Mouse (Mus musculus) gastrocnemius, adult 2 months (tissue): ENCODE results near the gene Donson. TPM values are rescaled to one million over a fixed set of nuclear protein-coding genes. Genes with fewer than 3 reads are reported as not detected.
A peak's percentile ranks its signal among the peaks of the same experiment; 100 is the strongest.

Source experiments
- DNase-seq: peaks from one replicate; pipeline ENCODE4 v3.0.0; 2022
- H3K27ac ChIP-seq: fragments of 200-600 bp; 2 replicates; pipeline ENCODE4 v1.8.1; 2022; ENCODE audit warnings: mild to moderate bottlenecking
- H3K4me3 ChIP-seq: fragments of 200-600 bp; 2 replicates; pipeline ENCODE4 v1.8.1; 2022; ENCODE audit warnings: mild to moderate bottlenecking, moderate library complexity
- CTCF ChIP-seq: fragments of 200-600 bp; IDR thresholded peaks from 2 replicates; pipeline ENCODE4 v1.8.1; 2022; ENCODE audit warnings: antibody characterized with exemption, mild to moderate bottlenecking, moderate library complexity
- intact Hi-C: fragments of 180-260 bp; cut with DNase I; formaldehyde crosslinking; loops from one replicate; pipeline ENCODE4 v1.15.1; 2025
- total RNA-seq, 2 experiments: library from RNA; stranded (reverse); gene quantifications; 2 replicates each; pipeline ENCODE4 v1.2.3; 2021

Gene Donson
- total RNA-seq, 2 experiments from 2014 or later, result 0.92 to 1.6 TPM

DNA sequence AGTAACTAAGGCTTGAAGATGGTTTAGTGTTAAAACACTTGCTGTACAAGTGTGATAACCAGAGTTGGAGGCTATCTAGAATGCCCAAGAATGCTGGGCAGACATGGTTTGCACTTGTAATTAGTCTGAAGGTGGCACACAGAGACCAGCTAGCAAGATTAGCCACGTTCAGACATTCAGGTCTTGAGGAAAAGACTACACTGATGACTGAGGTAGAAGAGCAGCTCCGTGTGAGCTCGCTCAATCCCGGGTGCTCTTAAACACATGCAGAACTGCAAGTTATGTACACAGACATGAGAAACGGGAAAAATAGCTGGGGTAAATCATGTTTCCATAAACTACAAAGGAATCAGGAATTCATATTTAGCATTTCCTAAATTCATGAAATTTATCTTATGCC, 7.9 kb downstream of the Donson start:
- no peak overlapping the region for H3K4me3 ChIP-seq
- no peak for DNase-seq
- H3K27ac ChIP-seq, result no peak overlapping the region
- TF ChIP-seq CTCF, result no peak
- intact Hi-C loops, result no loop called here

DNA sequence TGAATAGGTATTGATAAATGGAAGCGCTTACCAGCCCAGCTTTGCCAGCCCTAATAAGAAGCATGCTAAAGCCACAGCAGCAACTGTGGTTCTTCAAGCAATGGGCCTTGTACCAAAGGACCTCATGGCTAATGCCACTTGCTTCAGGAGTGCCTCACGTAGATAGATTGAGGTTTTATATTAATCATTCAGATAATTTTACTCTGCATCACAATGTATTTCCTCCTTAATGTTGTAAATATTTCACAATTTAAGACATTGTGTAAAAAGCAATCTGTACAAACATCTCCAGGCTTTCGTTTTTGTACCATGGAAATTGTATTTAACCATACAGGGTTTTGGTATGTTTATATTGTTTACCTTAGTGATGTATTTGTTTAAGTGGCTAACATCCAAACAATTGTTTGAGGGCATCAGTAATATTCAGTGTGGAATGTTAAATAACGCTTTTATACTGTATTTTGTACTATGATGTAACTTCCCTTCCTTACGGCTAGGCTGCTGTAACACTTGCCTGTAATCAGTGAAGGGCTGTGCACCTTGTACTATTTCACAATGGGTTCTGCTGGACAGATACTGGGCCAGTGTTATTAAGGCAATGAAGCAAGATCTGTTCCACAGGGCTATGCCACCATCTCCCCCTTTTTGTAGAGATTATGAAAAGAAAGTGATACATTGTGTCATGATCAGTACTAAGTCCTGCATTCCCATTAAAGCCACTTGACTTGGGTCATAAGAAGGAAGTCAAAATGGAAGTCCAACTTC, 10.2 kb downstream of the Donson start:
- intact Hi-C loops, result no loop called here
- no peak overlapping the region for H3K27ac ChIP-seq

DNA sequence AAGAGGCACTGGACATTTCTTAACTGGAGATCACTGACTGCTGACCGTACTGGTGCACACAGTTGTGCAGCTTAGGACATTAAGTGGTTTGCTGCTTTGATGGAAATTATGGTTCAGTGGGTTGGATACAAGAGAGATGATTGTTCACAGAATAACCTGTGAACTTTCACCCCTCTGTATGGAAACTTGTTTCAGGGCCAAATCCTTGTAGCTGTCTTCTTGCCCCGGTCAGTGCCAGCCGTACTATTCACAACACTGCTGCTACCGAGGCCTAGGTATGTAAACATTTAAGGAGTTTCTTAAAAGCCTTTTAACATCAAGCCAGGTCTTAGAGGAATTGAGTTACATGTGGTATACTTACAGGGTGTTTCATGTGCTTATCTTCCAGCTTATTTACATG, 14.1 kb downstream of the Donson start:
- Histone ChIP-seq H3K4me3 (no peak overlapping the region), H3K27ac (no peak overlapping the region)
- DNase-seq, result no peak
- no peak for TF ChIP-seq CTCF
- intact Hi-C loops, result no loop called here

More for the DNA sequence above, 10.2 kb downstream of the Donson start:
- H3K4me3 ChIP-seq, result no peak overlapping the region
- no peak for TF ChIP-seq CTCF
- DNase-seq, result no peak

DNA sequence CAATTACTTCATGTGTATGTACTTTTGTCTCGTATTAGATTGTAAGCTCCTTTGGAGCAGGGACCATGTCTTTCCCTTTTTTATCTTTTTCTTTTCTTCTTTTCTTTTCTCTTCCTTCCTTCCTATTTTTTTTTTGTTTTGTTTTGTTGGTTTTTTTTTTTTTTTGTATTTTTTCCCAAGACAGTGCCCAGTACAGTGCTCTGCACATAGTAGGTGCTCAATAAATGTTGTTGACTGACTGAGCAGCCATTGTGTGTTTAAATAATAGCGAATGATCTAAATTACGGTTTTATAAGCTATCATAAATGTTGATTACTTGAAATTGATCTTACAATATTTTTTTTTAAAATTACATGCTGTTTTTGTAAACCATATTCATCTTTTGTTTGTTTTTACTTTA, 24.8 kb downstream of the Donson start:
- Histone ChIP-seq H3K27ac (no peak overlapping the region), H3K4me3 (no peak overlapping the region)
- no peak for TF ChIP-seq CTCF
- no peak for DNase-seq
- intact Hi-C loops, result no loop called here

DNA sequence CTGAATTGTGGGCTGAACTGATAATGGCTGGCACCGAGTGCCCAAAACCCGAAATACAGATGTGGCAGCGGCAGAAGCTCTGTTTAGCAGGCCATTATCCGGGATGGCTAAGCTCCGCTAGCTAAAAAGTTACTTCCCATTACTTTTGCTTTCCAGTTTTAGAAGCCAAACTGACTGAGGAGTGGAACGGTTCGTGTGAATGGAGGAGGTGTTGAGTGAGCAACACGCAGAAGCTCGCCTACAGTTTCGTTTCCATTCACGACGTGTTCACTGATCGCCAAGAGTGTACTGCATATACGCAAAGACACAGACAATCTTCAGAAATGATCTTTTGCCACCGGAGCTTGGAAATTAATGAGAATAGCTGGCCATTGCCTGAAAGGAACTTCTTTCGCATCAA, 26.2 kb downstream of the Donson start:
- no peak for DNase-seq
- TF ChIP-seq CTCF, result no peak
- Histone ChIP-seq H3K27ac (no peak overlapping the region), H3K4me3 (no peak overlapping the region)
- intact Hi-C loops, result no loop called here

DNA sequence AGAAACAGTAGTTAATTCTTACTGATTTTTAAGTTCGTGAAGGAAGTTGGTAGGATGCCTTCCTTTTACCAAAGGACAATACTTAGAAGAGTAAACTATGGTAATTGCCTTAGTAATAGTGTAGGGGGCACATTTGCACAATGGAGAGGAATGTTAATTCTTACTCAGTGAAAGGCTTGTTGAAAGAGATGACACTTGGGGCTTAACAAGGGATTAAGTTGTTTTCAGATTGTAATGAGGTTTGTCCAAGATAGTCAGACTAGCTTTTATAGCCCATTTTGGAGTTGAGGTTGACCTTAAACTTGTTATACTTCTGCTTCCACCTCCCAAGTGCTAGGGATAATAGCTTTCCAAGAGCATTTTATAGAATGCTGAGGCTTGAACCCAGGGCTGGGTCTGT, 27.2 kb downstream of the Donson start:
- H3K4me3 ChIP-seq, result no peak overlapping the region; the same call in 1 of the 2 replicates
- intact Hi-C loops, result no loop called here
- no peak for TF ChIP-seq CTCF
- no peak overlapping the region for H3K27ac ChIP-seq
- DNase-seq, result no peak

DNA sequence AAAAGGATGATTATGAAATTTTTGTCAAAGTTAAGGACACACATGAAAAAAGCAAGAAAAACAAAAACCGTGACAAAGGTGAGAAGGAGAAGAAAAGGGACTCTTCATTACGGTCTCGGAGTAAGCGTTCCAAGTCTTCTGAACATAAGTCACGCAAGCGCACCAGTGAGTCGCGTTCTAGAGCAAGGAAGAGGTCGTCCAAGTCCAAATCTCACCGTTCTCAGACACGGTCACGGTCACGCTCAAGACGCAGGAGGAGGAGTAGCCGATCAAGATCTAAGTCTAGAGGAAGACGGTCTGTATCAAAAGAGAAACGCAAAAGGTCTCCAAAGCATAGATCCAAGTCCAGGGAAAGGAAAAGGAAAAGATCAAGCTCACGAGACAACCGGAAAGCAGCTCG, 28.8 kb downstream of the Donson start:
- no peak for DNase-seq
- intact Hi-C loops, result no loop called here
- Histone ChIP-seq H3K27ac (no peak overlapping the region), H3K4me3 (no peak overlapping the region)
- TF ChIP-seq CTCF, result no peak

DNA sequence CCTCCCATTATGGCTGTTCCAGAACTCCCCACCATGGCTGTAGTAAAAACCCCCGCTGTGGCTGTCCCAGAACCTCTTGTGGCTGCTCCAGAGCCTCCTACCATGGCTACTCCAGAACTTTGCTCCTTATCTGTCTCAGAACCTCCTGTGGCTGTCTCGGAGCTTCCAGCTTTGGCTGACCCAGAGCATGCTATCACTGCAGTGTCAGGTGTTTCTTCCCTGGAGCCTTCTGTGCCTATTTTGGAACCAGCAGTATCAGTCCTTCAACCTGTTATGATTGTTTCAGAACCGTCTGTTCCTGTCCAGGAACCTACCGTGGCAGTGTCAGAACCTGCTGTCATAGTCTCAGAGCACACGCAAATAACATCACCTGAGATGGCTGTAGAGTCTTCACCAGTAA, 30.1 kb downstream of the Donson start:
- no peak overlapping the region for H3K27ac ChIP-seq
- TF ChIP-seq CTCF, result no peak
- DNase-seq, result no peak
- no peak overlapping the region for H3K4me3 ChIP-seq
- intact Hi-C loops, result no loop called here

DNA sequence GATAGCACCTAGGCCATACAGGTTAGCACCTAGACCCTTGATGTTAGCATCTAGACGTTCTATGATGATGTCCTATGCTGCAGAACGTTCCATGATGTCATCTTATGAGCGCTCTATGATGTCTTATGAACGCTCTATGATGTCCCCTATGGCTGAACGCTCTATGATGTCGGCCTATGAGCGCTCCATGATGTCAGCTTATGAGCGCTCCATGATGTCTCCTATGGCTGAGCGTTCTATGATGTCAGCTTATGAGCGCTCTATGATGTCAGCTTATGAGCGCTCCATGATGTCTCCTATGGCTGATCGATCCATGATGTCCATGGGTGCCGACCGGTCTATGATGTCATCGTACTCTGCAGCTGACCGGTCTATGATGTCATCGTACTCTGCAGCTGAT, 31.3 kb downstream of the Donson start:
- no peak overlapping the region for H3K27ac ChIP-seq
- no peak for TF ChIP-seq CTCF
- DNase-seq, result no peak
- no peak overlapping the region for H3K4me3 ChIP-seq
- intact Hi-C loops, result no loop called here

DNA sequence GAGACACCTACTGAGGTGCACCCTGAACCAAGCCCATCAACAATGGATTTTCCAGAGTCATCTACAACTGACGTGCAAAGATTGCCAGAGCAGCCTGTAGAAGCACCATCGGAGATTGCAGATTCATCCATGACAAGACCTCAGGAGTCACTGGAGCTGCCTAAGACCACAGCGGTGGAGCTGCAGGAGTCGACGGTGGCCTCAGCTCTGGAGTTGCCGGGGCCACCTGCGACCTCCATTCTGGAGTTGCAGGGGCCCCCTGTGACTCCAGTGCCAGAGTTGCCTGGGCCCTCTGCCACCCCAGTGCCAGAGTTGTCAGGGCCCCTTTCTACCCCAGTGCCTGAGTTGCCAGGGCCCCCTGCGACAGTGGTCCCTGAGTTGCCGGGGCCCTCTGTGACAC, 33.3 kb downstream of the Donson start:
- DNase-seq, result no peak
- TF ChIP-seq CTCF, result no peak
- Histone ChIP-seq H3K27ac (no peak overlapping the region), H3K4me3 (no peak overlapping the region)
- intact Hi-C loops, result loop anchor here (2.0 kb wide), 1 partner anchor 14 kb away; no protein-coding TSS in a partner anchor

DNA sequence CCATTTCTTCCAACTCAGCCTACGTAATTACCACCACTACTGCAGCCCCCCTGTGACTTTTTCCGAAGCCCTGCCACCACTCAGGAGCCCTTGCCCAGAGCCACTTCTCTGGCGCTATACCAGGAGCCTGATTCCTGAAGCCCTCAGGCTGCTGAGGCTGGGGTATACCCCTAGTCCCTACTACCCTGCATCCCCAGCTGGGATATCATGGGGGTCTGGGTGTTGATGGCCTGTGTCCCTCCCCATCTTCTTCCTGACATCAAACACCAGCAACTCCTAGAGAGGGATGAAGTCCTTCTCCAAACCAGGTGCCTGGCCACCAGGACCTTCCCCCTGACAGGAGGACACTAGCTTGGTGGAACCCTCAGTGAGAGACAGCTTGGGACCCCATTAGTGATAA, 36.4 kb downstream of the Donson start:
- H3K4me3 ChIP-seq, result no peak overlapping the region
- H3K27ac ChIP-seq, result no peak overlapping the region
- TF ChIP-seq CTCF, result no peak
- DNase-seq, result no peak
- intact Hi-C loops, result no loop called here

DNA sequence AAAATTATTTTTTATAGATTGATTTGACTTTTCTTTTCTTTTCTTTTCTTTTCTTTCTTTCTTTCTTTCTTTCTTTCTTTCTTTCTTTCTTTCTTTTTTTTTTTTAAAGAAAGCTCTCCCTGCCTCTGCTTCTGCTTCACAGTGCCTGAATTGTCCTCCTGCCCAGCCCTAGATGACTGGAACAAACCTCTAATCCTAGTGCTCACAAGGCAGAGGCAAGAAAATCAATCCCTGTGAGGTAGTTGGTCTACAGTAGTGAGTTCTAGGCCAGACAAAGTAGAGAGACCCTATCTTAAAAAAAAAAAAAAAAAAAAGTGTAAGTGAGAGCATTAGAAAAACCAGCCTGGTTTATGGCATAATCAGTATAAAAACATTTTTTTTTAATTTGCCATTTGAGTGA, 38.8 kb downstream of the Donson start:
- DNase-seq, result no peak
- peak overlapping the region; percentile 75 for H3K4me3 ChIP-seq
- intact Hi-C loops, result loop anchor here (5.0 kb wide), 2 partner anchors 38 to 78 kb away; partner anchors contain the start of genes Cryzl1, Donson and Itsn1
- H3K27ac ChIP-seq, result no peak overlapping the region
- no peak for TF ChIP-seq CTCF

DNA sequence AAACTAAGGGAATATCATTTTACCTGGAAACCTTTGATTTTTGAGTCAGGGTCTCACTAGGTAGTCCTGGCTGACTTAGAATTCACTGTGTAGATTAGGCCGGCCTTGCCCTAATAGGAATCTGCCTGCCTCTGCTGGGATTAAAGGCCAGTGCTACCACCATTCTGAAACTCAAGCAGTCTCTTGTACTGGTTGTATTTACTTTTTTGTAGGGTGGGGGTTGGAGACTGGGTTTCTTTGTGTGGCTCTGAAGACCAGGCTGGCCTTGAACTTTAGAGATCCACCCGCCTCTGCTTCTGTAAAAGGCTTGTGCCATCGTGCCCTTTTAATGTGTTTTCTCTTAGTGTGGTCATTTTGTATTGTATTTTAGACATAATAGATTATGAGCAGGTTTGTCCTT, 39.3 kb downstream of the Donson start:
- intact Hi-C loops, result loop anchor here (5.0 kb wide), 2 partner anchors 38 to 78 kb away; partner anchors contain the start of genes Cryzl1, Donson and Itsn1

DNA sequence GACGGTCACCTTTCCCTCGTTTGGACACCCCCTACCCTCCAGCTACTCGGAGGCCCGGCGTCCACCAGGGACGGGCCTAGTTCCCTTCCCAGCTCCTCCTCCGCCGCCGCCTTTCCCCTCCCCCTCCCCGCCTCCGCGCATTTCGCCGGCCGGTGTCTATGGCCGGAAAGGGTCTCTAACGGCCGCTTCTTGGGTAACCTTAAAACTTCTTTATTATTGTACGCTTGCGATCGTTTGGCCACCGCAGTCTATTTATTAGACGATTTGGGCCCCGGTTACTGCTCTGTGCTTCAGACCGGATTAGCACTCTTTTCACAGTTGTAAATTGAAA, 40.4 kb downstream of the Donson start:
- peak; percentile 87 for DNase-seq
- no peak for TF ChIP-seq CTCF
- Histone ChIP-seq H3K27ac (peak overlapping the region; percentile 100), H3K4me3 (peak overlapping the region; percentile 75)
- intact Hi-C loops, result loop anchor here (5.0 kb wide), 2 partner anchors 39 to 79 kb away; partner anchors contain the start of genes Cryzl1, Donson and Itsn1

More for the DNA sequence above, 39.3 kb downstream of the Donson start:
- Histone ChIP-seq H3K27ac (peak overlapping the region; percentile 100; the same call in 1 of the 2 replicates), H3K4me3 (peak overlapping the region; percentile 75)
- no peak for DNase-seq
- TF ChIP-seq CTCF, result no peak
